Mouse (Mus musculus) spleen, adult 10 weeks (tissue): ENCODE data around the gene Tunar. TPM values are rescaled to one million over a fixed set of nuclear protein-coding genes. Genes with fewer than 3 reads are reported as not detected.

ENCODE experiments used
- polyA plus RNA-seq: library from polyadenylated mRNA; stranded (reverse); fragments of 350-450 nt; fragmentation: Illumina TruSeq; extraction: RNeasy Lipid Tissue Mini Kit (QIAGEN cat#74804); gene quantifications from one replicate; pipeline ENCODE4 v1.2.3, GENCODE M21; 2015; ENCODE audit warnings: low replicate concordance; ENCODE audit not compliant: insufficient read depth

Tunar gene
- not detected for polyA plus RNA-seq

DNA sequence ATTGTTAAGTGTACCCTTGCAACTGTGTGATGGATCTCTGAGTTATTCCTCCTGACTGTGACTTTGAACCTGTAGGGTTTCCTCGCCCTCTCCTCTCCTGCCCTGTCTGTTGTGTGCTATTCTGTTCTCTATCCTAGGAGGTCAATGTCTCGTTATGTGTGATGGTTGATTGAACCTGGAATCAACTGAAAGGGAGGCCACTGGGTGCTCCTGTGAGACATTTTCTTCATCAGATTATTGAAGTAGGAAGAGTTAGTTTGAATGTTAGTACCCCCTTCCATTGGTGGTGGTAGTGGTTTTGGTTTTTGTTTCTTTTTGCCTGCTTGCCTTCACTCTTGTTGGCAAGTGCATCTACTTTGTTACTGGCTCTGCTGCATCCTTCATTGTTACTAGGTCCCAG, at the start of gene Tunar:
Tunar (plus strand) TSS at position 301 of the 400 bp plus-strand sequence.

Other genes starting within 250 kb of the Tunar start
- not detected for gene Tcl1b2, start 187.9 kb upstream of the Tunar start, polyA plus RNA-seq
- gene Tcl1b1, start 174.2 kb upstream of the Tunar start, polyA plus RNA-seq = not detected
- gene Tcl1b5, start 157.5 kb upstream of the Tunar start, polyA plus RNA-seq = not detected
- not detected for gene Tcl1b3, start 142.8 kb upstream of the Tunar start, polyA plus RNA-seq
- not detected for gene Tcl1b4, start 131.9 kb upstream of the Tunar start, polyA plus RNA-seq
- gene Tcl1, start 111.1 kb upstream of the Tunar start, polyA plus RNA-seq = not detected
- gene D430019H16Rik, start 120.0 kb downstream of the Tunar start, polyA plus RNA-seq = 3.0 TPM
- 0.29 TPM for gene Bdkrb2, start 229.4 kb downstream of the Tunar start, polyA plus RNA-seq